Mouse (Mus musculus) left cerebral cortex, postnatal 25 days (tissue): ENCODE measurements around the gene Bend4. TPM values are rescaled to one million over a fixed set of nuclear protein-coding genes. Genes with fewer than 3 reads are reported as not detected.

Experiments used
- DNase-seq, 2 experiments: peaks; one replicate each; pipeline ENCODE4 v3.0.0; 2022; ENCODE audit warnings: low spot score in 2 of 2, mixed read lengths in 1 of 2
- intact Hi-C: fragments of 180-260 bp; cut with DNase I; formaldehyde crosslinking; loops from one replicate; pipeline ENCODE4 v1.15.1; 2025
- total RNA-seq, 2 experiments: library from RNA; stranded (reverse); gene quantifications; 2 replicates each; pipeline ENCODE4 v1.2.3; 2021

The Bend4 gene
- total RNA-seq: 1 to 10 TPM; 8.2 to 8.3 TPM

DNA sequence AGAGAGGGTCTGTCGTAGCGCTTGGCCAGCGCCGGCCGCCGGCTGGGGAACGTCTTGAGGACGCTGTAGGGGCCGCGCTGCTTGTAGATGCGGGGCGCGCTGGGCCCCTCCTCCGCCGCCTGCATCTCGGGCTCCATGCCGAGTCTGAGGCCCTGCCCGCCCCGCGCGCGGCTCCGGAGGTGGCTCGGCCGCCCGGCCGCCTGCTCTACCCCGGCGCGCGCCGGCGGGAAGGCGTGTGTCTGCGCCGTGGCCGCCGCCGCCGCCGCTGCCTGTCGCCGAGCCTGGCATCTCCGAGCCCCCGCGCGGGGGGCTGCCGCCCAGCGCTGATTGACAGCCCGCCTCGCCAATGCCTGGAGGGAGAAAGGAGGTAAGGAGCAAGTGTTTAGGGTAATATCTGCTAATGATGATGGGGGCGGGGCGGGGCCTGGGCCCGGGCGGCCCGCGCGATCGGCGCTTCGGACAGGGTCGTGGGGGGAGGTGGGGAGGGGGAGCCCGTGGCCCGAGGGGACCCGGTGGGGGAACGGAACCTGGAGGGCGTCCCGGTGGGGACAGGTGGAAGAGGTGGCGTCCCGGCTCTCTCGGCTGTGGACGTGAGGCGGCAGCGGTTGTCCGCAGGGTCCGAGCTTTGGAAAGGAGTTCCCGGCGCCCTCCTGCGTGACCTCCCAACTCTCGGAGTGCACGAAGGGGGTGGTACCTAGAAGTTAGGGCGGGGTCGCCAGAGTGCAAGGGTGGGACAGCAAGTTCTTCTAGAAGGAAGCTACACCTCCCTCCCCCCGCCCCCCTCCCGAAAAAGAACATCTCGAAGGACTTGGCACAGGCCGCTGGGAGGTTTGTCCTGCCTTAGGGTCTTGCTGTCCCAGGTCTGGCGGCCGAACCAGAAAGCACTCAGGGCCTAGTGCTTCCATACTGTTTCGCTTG lies at the start of gene Bend4:
Gene Bend4, minus strand, starts transcription at position 868 of the 918 bp plus-strand sequence.
- intact Hi-C loops: no loop called here
- DNase-seq: peak; percentile 78 to 83

GRCm38 (mm10) chr5:67473723-67474122 lies 45.6 kb upstream of the Bend4 start:
- DNase-seq: no peak
- intact Hi-C loops: no loop called here

DNA sequence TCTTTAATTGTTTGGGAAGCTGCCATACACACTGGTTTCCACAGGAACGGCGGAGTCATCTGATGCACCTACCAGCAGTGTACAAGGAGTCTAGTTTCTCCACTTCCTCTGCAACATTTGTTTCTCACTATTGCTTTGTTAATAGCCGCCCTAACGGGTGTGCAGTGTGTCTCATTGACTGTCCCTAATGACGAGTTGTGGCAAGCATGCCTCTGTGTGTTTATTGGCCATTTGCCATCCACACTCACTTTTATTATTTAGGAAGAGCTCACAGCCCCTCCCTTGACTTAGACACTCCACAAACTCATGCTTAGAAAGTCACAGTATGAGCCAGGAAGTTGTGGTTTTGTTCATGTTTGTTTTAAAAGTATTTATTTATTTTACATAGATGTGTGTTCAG lies 45.0 kb upstream of the Bend4 start:
- DNase-seq: peak in 1 of 2 experiments; percentile 3
- intact Hi-C loops: no loop called here

DNA sequence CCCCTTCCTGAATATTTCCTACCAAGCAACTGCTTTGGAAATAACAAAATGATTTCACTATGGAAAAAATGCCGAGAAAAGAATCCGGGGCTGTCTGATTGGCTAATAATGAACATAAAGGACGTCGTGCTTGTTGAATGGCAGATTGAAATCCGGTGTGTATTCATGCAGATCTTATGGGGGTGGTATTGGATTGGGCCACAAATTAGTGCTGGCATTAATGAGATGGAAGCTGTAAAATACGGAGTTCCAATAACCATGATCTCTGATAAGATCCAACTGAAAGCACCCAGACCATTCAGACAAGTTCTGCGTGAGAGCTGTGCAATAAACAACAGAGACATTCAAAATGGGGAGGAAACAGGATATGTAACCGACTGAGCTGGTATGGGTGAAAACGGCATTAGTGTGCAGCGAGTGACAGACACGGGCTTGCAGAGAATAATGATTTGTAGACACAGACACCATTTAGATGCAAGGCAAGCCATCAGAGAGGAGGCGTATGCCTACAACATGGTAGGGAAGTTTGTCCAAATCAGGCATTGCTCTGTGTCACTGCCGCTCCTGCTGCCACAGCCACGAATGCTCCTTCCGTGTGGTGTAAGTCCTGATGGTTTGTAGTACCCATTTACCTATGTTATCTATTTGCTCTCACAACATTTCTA lies 38.9 kb upstream of the Bend4 start:
- intact Hi-C loops: no loop called here
- peak in 1 of 2 experiments; percentile 6 for DNase-seq

GRCm38 (mm10) chr5:67464899-67465298 lies 36.8 kb upstream of the Bend4 start:
- DNase-seq: no peak
- intact Hi-C loops: no loop called here

DNA sequence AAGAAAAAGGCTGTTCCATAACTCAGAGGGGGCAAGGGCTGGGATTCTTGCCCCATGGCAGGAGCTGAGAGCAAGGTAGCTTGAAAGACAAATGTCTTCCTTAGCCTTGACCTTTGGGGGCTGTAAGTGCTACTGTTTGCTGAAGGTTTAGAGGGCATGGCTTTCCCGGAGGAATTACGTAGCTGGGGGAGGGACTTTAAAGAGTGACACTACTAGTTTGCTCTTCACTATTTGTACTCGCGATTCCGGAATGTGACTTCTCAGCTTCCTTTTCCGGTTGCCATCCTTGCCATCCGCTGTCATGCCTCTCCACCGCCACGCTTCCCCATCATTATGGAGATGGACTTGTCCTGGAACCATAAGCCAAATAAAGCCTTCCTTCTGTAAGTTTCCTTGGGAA lies 35.5 kb upstream of the Bend4 start:
- no peak for DNase-seq
- intact Hi-C loops: no loop called here

DNA sequence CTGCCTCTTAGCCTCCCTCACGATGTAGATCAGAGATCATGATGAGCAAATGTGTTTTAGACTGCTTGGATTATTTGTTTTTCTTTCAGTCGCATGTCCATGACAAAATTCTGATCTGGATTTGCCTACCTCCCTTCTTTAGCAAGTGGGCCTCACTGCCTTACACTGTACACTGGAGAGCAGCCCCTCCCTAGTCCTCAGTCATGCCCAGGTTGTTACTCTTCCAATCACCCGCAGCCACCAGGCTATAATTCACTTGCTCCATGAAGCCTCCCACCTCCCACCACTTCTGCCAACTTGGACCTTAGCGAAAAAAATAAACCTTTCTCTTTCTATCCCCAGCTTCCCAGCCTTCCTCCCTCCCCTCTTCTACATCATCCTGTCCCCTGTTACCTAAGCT lies 34.2 kb upstream of the Bend4 start:
- DNase-seq: no peak
- intact Hi-C loops: no loop called here

GRCm38 (mm10) chr5:67456841-67457240 lies 28.7 kb upstream of the Bend4 start:
- DNase-seq: no peak
- intact Hi-C loops: no loop called here

GRCm38 (mm10) chr5:67454282-67454681 lies 26.2 kb upstream of the Bend4 start:
- DNase-seq: no peak
- intact Hi-C loops: no loop called here

- DNase-seq: no peak
- intact Hi-C loops: no loop called here
Observed at GRCm38 (mm10) chr5:67449957-67450630, 22.0 kb upstream of the Bend4 start.

DNA sequence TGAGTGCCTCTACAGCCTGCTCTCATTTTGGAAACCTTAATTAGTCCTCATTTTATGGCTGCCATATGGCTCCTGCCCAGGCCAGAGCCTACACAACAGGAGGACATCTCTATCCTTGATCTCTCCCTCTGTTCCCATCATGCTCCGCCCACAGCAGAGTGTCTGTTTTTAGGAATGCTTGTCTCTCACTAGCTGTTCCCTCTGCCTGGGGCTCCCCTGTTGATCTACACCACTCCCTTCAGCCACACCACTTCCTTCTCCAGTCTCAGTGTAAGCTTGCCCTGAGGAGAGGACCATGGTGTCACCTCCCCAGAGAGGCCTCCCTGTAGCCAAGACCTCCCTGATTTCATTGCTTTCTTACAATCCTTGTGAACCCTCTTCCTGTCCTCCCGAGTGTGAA lies 18.4 kb upstream of the Bend4 start:
- DNase-seq: peak in 1 of 2 experiments; percentile 62
- intact Hi-C loops: no loop called here

- intact Hi-C loops: no loop called here
- no peak for DNase-seq
Observed at GRCm38 (mm10) chr5:67444217-67445050, 16.3 kb upstream of the Bend4 start.

GRCm38 (mm10) chr5:67442813-67443450 lies 14.8 kb upstream of the Bend4 start:
- intact Hi-C loops: no loop called here
- no peak for DNase-seq

DNA sequence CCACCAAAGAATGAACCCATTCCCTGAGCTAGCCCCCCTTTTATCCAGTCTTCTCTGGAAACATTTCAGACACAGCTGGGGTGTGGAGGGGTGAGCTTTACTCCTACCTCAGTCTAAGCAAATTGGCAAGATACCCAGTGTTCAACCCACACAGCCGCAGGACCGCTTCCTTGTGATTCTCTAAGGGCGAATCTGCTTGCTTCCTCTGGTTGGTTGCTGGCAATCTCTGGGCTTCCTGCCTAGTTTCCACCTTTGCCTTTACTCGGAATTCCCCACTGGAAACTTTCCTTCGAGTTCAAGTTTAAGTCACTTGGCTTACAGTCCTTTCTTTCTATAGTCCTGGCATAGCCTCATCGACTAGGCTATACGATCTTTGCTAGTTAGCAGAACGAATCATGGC lies 12.5 kb upstream of the Bend4 start:
- intact Hi-C loops: no loop called here
- DNase-seq: peak in 1 of 2 experiments; percentile 73

DNA sequence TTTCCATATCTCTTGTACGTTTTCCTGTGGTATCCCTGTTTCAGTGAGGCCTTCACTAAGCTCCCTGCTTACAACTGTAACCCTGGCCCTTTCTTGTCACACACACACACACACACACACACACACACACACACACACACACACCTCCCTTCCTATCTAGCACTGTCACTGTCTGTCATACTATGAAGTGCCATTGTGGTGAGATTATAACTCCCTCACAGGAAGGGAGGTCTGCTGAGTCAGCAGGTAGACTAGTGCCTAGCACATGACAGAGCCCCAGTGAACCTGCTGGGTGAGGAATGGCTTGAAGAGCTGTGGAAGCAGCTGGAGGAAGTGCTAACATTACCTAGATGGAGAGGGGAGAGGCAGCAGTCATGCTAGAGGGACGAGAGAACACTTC lies 9.3 kb upstream of the Bend4 start:
- intact Hi-C loops: no loop called here
- DNase-seq: no peak

GRCm38 (mm10) chr5:67426478-67427442 lies 1.4 kb downstream of the Bend4 start:
- intact Hi-C loops: no loop called here
- DNase-seq: no peak

- no peak for DNase-seq
Observed at GRCm38 (mm10) chr5:67426011-67426410, 2.1 kb downstream of the Bend4 start.

DNA sequence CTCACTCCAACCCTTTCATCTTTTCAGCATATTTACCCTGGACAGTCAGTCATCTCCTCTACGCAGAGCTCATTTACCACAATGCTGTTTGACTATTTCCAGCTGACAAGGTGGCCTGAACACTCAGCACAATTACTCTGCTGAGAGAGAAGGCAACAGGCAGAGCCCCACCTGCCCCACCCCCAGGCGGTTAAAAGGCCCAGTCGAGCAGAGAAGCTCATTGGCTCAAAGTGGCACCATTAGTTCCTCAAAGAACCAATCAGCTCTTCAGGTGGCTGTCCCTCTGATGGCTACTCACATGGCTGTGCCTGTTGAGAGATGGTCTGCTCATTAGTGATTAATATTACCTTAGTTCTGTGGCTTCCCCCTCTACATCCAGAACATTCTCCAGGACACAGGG lies 3.5 kb downstream of the Bend4 start:
- intact Hi-C loops: no loop called here
- DNase-seq: no peak

More at GRCm38 (mm10) chr5:67426011-67426410, 2.1 kb downstream of the Bend4 start:
- intact Hi-C loops: no loop called here
